Mouse (Mus musculus) heart, postnatal 25 days (tissue): ENCODE measurements at regions not wholly inside any gene's neighbourhood (a gene's known extent, or its start where the extent isn't known, plus 50 kb on each side); places are given as distances from the start of the nearest gene placed in this dataset.
A peak's percentile ranks its signal among the peaks of the same experiment; 100 is the strongest.
"Not testable (repeated sequence)": the region's sequence is repeated elsewhere in the genome, so short reads cannot be mapped to it uniquely, and the experiment has no call there.

Experiments used
- DNase-seq: peaks from one replicate; pipeline ENCODE4 v3.0.0; 2022; ENCODE audit warnings: low spot score
- intact Hi-C: fragments of 180-260 bp; cut with DNase I; formaldehyde crosslinking; loops from one replicate; pipeline ENCODE4 v1.15.1; 2025

GRCm38 (mm10) chr6:100404161-100404560, 116.9 kb upstream of the Rybp start:
- intact Hi-C loops: no loop called here
- no peak for DNase-seq

GRCm38 (mm10) chr6:100402716-100403115, 115.4 kb upstream of the Rybp start:
- DNase-seq: no peak
- intact Hi-C loops: no loop called here

- intact Hi-C loops: no loop called here
- no peak for DNase-seq
Observed at GRCm38 (mm10) chr6:100401728-100402127, 114.4 kb upstream of the Rybp start.

- intact Hi-C loops, DNase-seq: not testable (repeated sequence)
Observed at GRCm38 (mm10) chr6:100399387-100399786, 112.1 kb upstream of the Rybp start.

- intact Hi-C loops: no loop called here
- no peak for DNase-seq
Observed at GRCm38 (mm10) chr6:100396311-100397200, 109.3 kb upstream of the Rybp start.

- intact Hi-C loops: no loop called here
- no peak for DNase-seq
Observed at GRCm38 (mm10) chr6:100390258-100390910, 103.1 kb upstream of the Rybp start.

- DNase-seq: no peak
- intact Hi-C loops: no loop called here
Observed at GRCm38 (mm10) chr6:100387042-100387441, 99.8 kb upstream of the Rybp start.

- DNase-seq: no peak
- intact Hi-C loops: no loop called here
Observed at GRCm38 (mm10) chr6:100385640-100386039, 98.4 kb upstream of the Rybp start.

GRCm38 (mm10) chr6:100381046-100381445, 93.8 kb upstream of the Rybp start:
- intact Hi-C loops: no loop called here
- no peak for DNase-seq

- DNase-seq: no peak
- intact Hi-C loops: no loop called here
Observed at GRCm38 (mm10) chr6:100380536-100380935, 93.3 kb upstream of the Rybp start.

GRCm38 (mm10) chr6:100379792-100380191, 92.5 kb upstream of the Rybp start:
- intact Hi-C loops: no loop called here
- DNase-seq: no peak

GRCm38 (mm10) chr6:100378533-100378874, 91.2 kb upstream of the Rybp start:
- no peak for DNase-seq
- intact Hi-C loops: no loop called here

- no peak for DNase-seq
- intact Hi-C loops: no loop called here
Observed at GRCm38 (mm10) chr6:100377828-100378532, 90.7 kb upstream of the Rybp start.

- DNase-seq: no peak
- intact Hi-C loops: no loop called here
Observed at GRCm38 (mm10) chr6:100376656-100377055, 89.4 kb upstream of the Rybp start.

- intact Hi-C loops: no loop called here
- no peak for DNase-seq
Observed at GRCm38 (mm10) chr6:100370828-100371227, 83.5 kb upstream of the Rybp start.

- no peak for DNase-seq
- intact Hi-C loops: no loop called here
Observed at GRCm38 (mm10) chr6:100370358-100370757, 83.1 kb upstream of the Rybp start.

GRCm38 (mm10) chr6:100366231-100366630, 78.9 kb upstream of the Rybp start:
- intact Hi-C loops: no loop called here
- no peak for DNase-seq

- DNase-seq: no peak
- intact Hi-C loops: no loop called here
Observed at GRCm38 (mm10) chr6:100365791-100366190, 78.5 kb upstream of the Rybp start.

- intact Hi-C loops: no loop called here
- DNase-seq: peak; percentile 10
Observed at GRCm38 (mm10) chr6:100363683-100364082, 76.4 kb upstream of the Rybp start.

GRCm38 (mm10) chr6:100356617-100357399, 69.5 kb upstream of the Rybp start:
- no peak for DNase-seq
- intact Hi-C loops: no loop called here
